Mouse (Mus musculus) midbrain, embryonic 13.5 days (tissue): ENCODE data around the gene Ren1. TPM values are rescaled to one million over a fixed set of nuclear protein-coding genes. Genes with fewer than 3 reads are reported as not detected.

Source experiments
- ATAC-seq: fragments of 200-750 bp; cut with Nextera tagmentation; 2 replicates; pipeline ENCODE4 v1.8.0; 2017; ENCODE audit warnings: mild to moderate bottlenecking, moderate TSS enrichment, moderate library complexity
- H3K27ac ChIP-seq: fragments of 300-500 bp; sonication (generic); 2 replicates; pipeline ENCODE4 v1.5.1; 2015; ENCODE audit warnings: inconsistent platforms, mild to moderate bottlenecking, moderate library complexity
- H3K27me3 ChIP-seq: fragments of 300-500 bp; sonication (generic); 2 replicates; pipeline ENCODE4 v1.6.1; 2015; ENCODE audit warnings: mild to moderate bottlenecking, inconsistent platforms
- H3K36me3 ChIP-seq: fragments of 300-500 bp; sonication (generic); 2 replicates; pipeline ENCODE4 v1.6.1; 2015; ENCODE audit warnings: mild to moderate bottlenecking, inconsistent platforms
- H3K4me1 ChIP-seq: fragments of 300-500 bp; sonication (generic); replicated peaks from 2 replicates; pipeline ENCODE4 v1.6.1; 2015; ENCODE audit warnings: inconsistent platforms
- H3K4me2 ChIP-seq: fragments of 300-500 bp; sonication (generic); replicated peaks from 2 replicates; pipeline ENCODE4 v1.6.1; 2015; ENCODE audit warnings: moderate library complexity, mild to moderate bottlenecking, inconsistent platforms
- H3K4me3 ChIP-seq: fragments of 300-500 bp; sonication (generic); replicated peaks from 2 replicates; pipeline ENCODE4 v1.5.1; 2015; ENCODE audit warnings: mild to moderate bottlenecking, inconsistent platforms
- H3K9ac ChIP-seq: fragments of 300-500 bp; sonication (generic); replicated peaks from 2 replicates; pipeline ENCODE4 v1.6.1; 2015; ENCODE audit warnings: mild to moderate bottlenecking, inconsistent platforms
- H3K9me3 ChIP-seq: fragments of 300-500 bp; sonication (generic); 2 replicates; pipeline ENCODE4 v1.6.1; 2016; ENCODE audit warnings: mild to moderate bottlenecking, inconsistent platforms
- WGBS: fragments of 180-500 bp; shearing (Covaris S2); methylation state at CpG from one replicate; pipeline ENCODE4 v1.1.7; 2015; 5-methylcytosine and 5-hydroxymethylcytosine counted together
- polyA plus RNA-seq: library from polyadenylated mRNA; unstranded; fragments of >200 nt; fragmentation: Nextera tagmentation; extraction: Ambion mirVana; gene quantifications from 2 replicates; pipeline ENCODE4 v1.2.1, GENCODE M21; 2015

Ren1 gene
- polyA plus RNA-seq, 1 experiment from 2014 or later: not detected

GRCm38 (mm10) chr1:133347226-133347625 lies 3.1 kb upstream of the Ren1 start:
- no peak overlapping the region for H3K27ac ChIP-seq
- 83% methylated on average over 3 of the region's 3 CpGs for WGBS
- H3K36me3 ChIP-seq: no peaks in the 10 kb centered on the region
- H3K4me2 ChIP-seq: no peak overlapping the region
- H3K4me3 ChIP-seq: no peak overlapping the region
- no peaks in the 10 kb centered on the region for H3K9me3 ChIP-seq
- no peak for ATAC-seq
- H3K4me1 ChIP-seq: peaks cover 12% of the 10 kb centered on the region
- H3K27me3 ChIP-seq: peaks cover 5% of the 10 kb centered on the region
- H3K9ac ChIP-seq: no peak overlapping the region

- Histone ChIP-seq H3K4me1 (peaks cover 14% of the 10 kb centered on the region), H3K9me3 (no peaks in the 10 kb centered on the region), H3K36me3 (no peaks in the 10 kb centered on the region), H3K9ac (no peak overlapping the region), H3K4me3 (no peak overlapping the region), H3K4me2 (no peak overlapping the region), H3K27me3 (peaks cover 10% of the 10 kb centered on the region), H3K27ac (no peak overlapping the region)
- WGBS: 81% methylated on average over 11 of the region's 11 CpGs
- ATAC-seq: no peak
These were observed 2.4 kb upstream of the Ren1 start for GRCm38 (mm10) chr1:133347693-133348520.

GRCm38 (mm10) chr1:133351762-133352161 lies 1.5 kb downstream of the Ren1 start:
- Histone ChIP-seq H3K4me1 (peaks cover 18% of the 10 kb centered on the region), H3K9ac (0 out of 2 replicates have a peak overlapping the region, but pooled peaks have one; percentile 12), H3K27me3 (peaks cover 12% of the 10 kb centered on the region), H3K36me3 (no peaks in the 10 kb centered on the region), H3K4me3 (no peak overlapping the region), H3K9me3 (no peaks in the 10 kb centered on the region), H3K27ac (no peak overlapping the region), H3K4me2 (no peak overlapping the region)
- WGBS: 36% methylated on average over 9 of the region's 9 CpGs
- ATAC-seq: no peak

- no peak overlapping the region for H3K4me2 ChIP-seq
These were observed 3.1 kb downstream of the Ren1 start for GRCm38 (mm10) chr1:133353371-133353809.

GRCm38 (mm10) chr1:133355469-133355868 lies 5.2 kb downstream of the Ren1 start:
- peaks cover 19% of the 10 kb centered on the region for H3K4me1 ChIP-seq
- no peak overlapping the region for H3K27ac ChIP-seq
- H3K4me3 ChIP-seq: no peak overlapping the region
- ATAC-seq: no peak
- WGBS: 51% methylated on average over 5 of the region's 5 CpGs
- H3K36me3 ChIP-seq: no peaks in the 10 kb centered on the region
- H3K9me3 ChIP-seq: no peaks in the 10 kb centered on the region
- no peak overlapping the region for H3K9ac ChIP-seq
- no peak overlapping the region for H3K4me2 ChIP-seq
- peaks cover 16% of the 10 kb centered on the region for H3K27me3 ChIP-seq

More at GRCm38 (mm10) chr1:133353371-133353809, 3.1 kb downstream of the Ren1 start:
- H3K4me1 ChIP-seq: peaks cover 19% of the 10 kb centered on the region
- H3K9me3 ChIP-seq: no peaks in the 10 kb centered on the region
- WGBS: 55% methylated on average over 12 of the region's 12 CpGs
- no peak overlapping the region for H3K4me3 ChIP-seq
- H3K36me3 ChIP-seq: no peaks in the 10 kb centered on the region
- ATAC-seq: peak; percentile 70
- no peak overlapping the region for H3K27ac ChIP-seq
- H3K27me3 ChIP-seq: peaks cover 12% of the 10 kb centered on the region
- H3K9ac ChIP-seq: no peak overlapping the region

- Histone ChIP-seq H3K27ac (no peak overlapping the region), H3K4me3 (no peak overlapping the region), H3K4me1 (peaks cover 19% of the 10 kb centered on the region), H3K36me3 (no peaks in the 10 kb centered on the region), H3K9me3 (no peaks in the 10 kb centered on the region), H3K4me2 (no peak overlapping the region), H3K27me3 (peaks cover 13% of the 10 kb centered on the region), H3K9ac (no peak overlapping the region)
- no peak for ATAC-seq
- WGBS: 63% methylated on average over 15 of the region's 15 CpGs
These were observed 5.6 kb downstream of the Ren1 start for GRCm38 (mm10) chr1:133355912-133356311.

DNA sequence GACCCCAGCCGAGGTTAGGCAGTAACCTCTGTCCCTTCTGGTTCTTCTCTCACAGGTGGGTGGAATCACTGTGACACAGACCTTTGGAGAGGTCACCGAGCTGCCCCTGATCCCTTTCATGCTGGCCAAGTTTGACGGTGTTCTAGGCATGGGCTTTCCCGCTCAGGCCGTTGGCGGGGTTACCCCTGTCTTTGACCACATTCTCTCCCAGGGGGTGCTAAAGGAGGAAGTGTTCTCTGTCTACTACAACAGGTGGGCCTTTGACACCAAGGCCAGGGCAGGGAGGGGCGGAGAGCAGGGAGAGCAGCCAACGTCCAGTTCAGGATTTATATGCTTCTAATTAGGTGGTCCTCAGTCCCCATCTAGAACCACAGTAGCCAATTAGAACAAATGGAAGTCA lies 6.0 kb downstream of the Ren1 start:
- peaks cover 13% of the 10 kb centered on the region for H3K27me3 ChIP-seq
- no peaks in the 10 kb centered on the region for H3K9me3 ChIP-seq
- WGBS: 64% methylated on average over 8 of the region's 8 CpGs
- H3K9ac ChIP-seq: no peak overlapping the region
- no peak for ATAC-seq
- no peak overlapping the region for H3K27ac ChIP-seq
- no peaks in the 10 kb centered on the region for H3K36me3 ChIP-seq
- no peak overlapping the region for H3K4me2 ChIP-seq
- peaks cover 16% of the 10 kb centered on the region for H3K4me1 ChIP-seq
- H3K4me3 ChIP-seq: no peak overlapping the region

DNA sequence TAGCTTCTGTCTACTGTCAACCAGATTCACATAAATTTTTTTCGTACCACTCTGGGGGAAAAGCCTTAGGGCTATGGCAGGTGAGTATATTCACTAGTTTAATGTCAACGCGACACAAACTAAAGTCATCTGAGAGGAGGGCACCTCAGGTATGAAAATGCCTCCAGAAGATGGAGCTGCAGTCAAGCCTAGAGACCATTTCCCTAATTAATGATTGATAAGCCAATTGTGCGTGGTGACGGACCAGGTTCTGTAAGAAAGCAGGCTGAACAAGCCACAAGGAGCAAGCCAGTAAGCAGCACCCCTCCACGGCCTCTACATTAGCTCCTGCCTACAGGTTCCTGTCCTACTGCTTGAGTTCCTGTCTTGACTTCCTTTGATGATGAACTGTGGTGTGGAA lies 10.7 kb downstream of the Ren1 start:
- Histone ChIP-seq H3K4me3 (no peak overlapping the region), H3K4me2 (no peak overlapping the region), H3K9ac (no peak overlapping the region), H3K36me3 (no peaks in the 10 kb centered on the region), H3K27me3 (peaks cover 30% of the 10 kb centered on the region), H3K9me3 (no peaks in the 10 kb centered on the region), H3K4me1 (peaks cover 23% of the 10 kb centered on the region), H3K27ac (no peak overlapping the region)
- WGBS: 88% methylated on average over 6 of the region's 6 CpGs
- ATAC-seq: no peak

- Histone ChIP-seq H3K4me1 (peaks cover 18% of the 10 kb centered on the region), H3K27me3 (peaks cover 37% of the 10 kb centered on the region), H3K9me3 (no peaks in the 10 kb centered on the region), H3K9ac (no peak overlapping the region), H3K27ac (no peak overlapping the region), H3K4me3 (no peak overlapping the region), H3K36me3 (no peaks in the 10 kb centered on the region), H3K4me2 (no peak overlapping the region)
- no peak for ATAC-seq
- 83% methylated on average over 5 of the region's 5 CpGs for WGBS
These were observed 11.8 kb downstream of the Ren1 start for GRCm38 (mm10) chr1:133362103-133362502.

DNA sequence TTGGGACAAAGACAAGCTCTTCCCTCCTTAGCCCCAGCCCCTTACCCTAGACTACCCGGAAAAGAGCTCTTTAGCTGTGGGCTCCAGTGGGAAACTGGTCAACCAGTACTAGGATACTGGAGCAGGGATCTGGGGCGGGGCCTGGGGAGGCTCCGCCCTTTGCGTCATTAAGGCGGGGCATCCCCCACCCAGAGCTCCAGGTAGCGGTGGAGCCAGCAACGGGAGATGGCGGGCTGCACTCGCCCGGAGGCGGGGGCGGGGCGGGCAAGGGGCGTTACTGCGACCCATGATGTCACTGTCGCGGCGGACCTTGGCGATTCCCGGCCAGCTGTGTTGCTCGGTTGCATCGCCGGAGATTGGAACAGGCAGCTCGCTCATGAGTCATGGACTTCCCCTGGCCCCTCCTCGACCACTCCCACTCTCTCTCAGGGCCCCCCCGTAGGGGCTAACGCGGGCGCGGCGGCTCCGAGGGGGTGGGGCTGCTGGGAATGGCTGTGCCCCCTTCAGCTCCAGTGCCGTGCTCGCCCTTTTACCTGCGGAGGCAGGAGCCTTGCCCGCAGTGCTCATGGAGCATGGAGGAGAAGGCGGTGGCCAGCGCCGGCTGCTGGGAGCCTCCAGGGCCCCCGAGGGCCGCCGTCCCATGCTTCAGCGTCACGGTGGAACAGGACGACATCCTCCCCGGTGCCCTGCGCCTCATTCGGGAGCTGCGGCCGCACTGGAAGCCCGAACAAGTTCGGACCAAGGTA lies 13.1 kb downstream of the Ren1 start, which contains the start of gene Etnk2:
TSS of gene Etnk2 (plus strand) at position 297 of the 746 bp plus-strand sequence.
- Histone ChIP-seq H3K4me2 (peak within 1 kb of the TSS; percentile 92), H3K27me3 (peaks cover 37% of the 10 kb centered on the region), H3K4me3 (peak within 1 kb of the TSS; percentile 66), H3K4me1 (peaks cover 29% of the 10 kb centered on the region), H3K9ac (peak within 1 kb of the TSS; percentile 76), H3K27ac (peak within 1 kb of the TSS; percentile 28; the same call in 1 of the 2 replicates), H3K36me3 (no peaks in the 10 kb centered on the region), H3K9me3 (no peaks in the 10 kb centered on the region)
- ATAC-seq: peak; percentile 78
- under 1% methylated on average over 52 of the region's 52 CpGs for WGBS

GRCm38 (mm10) chr1:133364022-133364630 lies 13.8 kb downstream of the Ren1 start:
- Histone ChIP-seq H3K4me2 (peak overlapping the region; percentile 92), H3K4me3 (peak overlapping the region; percentile 66), H3K36me3 (no peaks in the 10 kb centered on the region), H3K9ac (peak overlapping the region; percentile 76), H3K4me1 (peaks cover 30% of the 10 kb centered on the region), H3K27me3 (peaks cover 37% of the 10 kb centered on the region), H3K9me3 (no peaks in the 10 kb centered on the region), H3K27ac (no peak overlapping the region)
- ATAC-seq: peak; percentile 27
- 3% methylated on average over 27 of the region's 27 CpGs for WGBS

DNA sequence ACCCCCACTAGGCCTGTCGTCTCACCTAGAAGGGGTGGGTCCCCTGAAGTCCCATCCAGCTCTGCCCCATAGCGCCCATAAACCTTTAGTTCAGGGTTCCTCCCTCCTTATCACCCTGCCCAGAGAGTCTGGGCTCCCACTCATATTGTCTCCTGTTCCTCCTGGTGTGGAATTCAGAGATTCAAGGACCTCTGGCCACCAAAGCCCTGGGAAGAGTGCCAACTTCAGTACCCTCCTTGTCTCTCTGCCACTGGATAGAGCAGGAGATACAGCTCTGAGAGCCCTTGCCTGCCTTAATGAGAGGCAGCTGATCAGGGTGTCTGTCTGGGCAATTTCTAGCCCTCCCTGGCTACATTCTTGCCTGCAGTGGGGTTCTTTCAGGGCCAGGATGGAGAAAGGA lies 14.6 kb downstream of the Ren1 start:
- no peak overlapping the region for H3K9ac ChIP-seq
- no peaks in the 10 kb centered on the region for H3K9me3 ChIP-seq
- H3K4me1 ChIP-seq: peaks cover 30% of the 10 kb centered on the region
- no peak for ATAC-seq
- peak overlapping the region; percentile 66; the same call in 1 of the 2 replicates for H3K4me3 ChIP-seq
- H3K36me3 ChIP-seq: no peaks in the 10 kb centered on the region
- no peak overlapping the region for H3K27ac ChIP-seq
- H3K27me3 ChIP-seq: peaks cover 33% of the 10 kb centered on the region
- WGBS: 45% methylated on average over 2 of the region's 2 CpGs
- H3K4me2 ChIP-seq: peak overlapping the region; percentile 92; the same call in 1 of the 2 replicates
